Mouse (Mus musculus): ENCODE results near the gene Lrch1.

Lrch1 gene

DNA sequence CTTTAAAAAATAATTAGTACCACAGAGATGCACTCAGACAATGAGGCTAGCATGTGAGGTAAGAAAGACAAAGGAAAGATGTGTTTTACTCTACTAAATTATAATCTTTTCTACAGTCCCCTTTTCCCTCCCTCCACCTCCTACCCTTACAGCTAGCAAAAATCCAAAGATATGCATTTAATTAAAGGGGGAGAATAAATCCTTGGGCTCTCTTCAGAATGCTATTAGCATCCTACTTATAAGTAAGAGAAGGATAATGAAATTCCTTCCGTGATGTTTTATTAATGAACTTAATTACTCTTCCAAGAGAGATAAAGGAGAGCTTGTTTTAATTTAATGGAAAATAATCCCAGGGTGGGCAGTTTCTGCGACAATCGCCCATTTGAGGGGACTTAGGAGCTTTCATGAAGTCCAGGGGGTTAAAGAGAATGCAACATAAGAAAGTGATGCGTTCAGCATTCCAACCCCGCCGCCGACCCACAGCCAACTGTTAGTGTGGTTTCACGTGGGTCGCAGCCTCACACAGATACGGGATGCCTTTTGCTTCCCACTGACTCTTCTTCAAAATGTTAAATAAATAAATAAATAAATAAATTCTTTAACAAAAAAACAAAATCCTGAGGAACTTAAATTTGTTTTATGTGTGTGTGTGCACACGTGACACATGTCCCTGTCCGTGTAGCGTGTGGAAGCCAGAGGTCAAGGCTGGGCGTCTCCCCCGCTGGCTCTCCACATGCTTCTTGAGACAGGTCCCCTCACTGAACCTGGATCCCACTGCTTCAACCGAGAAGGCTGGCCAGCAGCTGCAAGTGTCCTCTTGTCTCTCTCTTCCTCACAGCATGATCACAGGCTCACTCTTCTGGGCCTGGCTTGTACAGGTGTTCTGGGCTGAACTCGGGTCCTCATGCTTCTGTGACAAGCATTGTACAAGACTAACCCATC lies 132.6 kb downstream of the Lrch1 start:
- DNase-seq (ENCODE audit: low spot score) = no peak

GRCm38 (mm10) chr14:74811617-74812016 lies 136.1 kb downstream of the Lrch1 start:
- DNase-seq (ENCODE audit: low spot score) = no peak

GRCm38 (mm10) chr14:74801961-74802360 lies 145.7 kb downstream of the Lrch1 start:
- no peak for DNase-seq (ENCODE audit: low spot score)

- no peak for DNase-seq (ENCODE audit: low spot score)
Measured at GRCm38 (mm10) chr14:74798063-74798890, 149.4 kb downstream of the Lrch1 start.

- no peak for DNase-seq (ENCODE audit: low spot score)
Measured at GRCm38 (mm10) chr14:74797386-74798062, 150.2 kb downstream of the Lrch1 start.

- DNase-seq (ENCODE audit: low spot score) = no peak
Measured at GRCm38 (mm10) chr14:74794931-74795330, 152.7 kb downstream of the Lrch1 start.

GRCm38 (mm10) chr14:74792793-74793192 lies 154.9 kb downstream of the Lrch1 start:
- DNase-seq (ENCODE audit: low spot score) = no peak

GRCm38 (mm10) chr14:74790535-74790934 lies 157.1 kb downstream of the Lrch1 start:
- DNase-seq (ENCODE audit: low spot score) = no peak

- no peak for DNase-seq (ENCODE audit: low spot score)
Measured at GRCm38 (mm10) chr14:74788766-74789165, 158.9 kb downstream of the Lrch1 start.

- no peak for DNase-seq (ENCODE audit: low spot score)
Measured at GRCm38 (mm10) chr14:74787717-74788116, 160.0 kb downstream of the Lrch1 start.

GRCm38 (mm10) chr14:74784243-74784934 lies 163.3 kb downstream of the Lrch1 start:
- no peak for DNase-seq (ENCODE audit: low spot score)

DNA sequence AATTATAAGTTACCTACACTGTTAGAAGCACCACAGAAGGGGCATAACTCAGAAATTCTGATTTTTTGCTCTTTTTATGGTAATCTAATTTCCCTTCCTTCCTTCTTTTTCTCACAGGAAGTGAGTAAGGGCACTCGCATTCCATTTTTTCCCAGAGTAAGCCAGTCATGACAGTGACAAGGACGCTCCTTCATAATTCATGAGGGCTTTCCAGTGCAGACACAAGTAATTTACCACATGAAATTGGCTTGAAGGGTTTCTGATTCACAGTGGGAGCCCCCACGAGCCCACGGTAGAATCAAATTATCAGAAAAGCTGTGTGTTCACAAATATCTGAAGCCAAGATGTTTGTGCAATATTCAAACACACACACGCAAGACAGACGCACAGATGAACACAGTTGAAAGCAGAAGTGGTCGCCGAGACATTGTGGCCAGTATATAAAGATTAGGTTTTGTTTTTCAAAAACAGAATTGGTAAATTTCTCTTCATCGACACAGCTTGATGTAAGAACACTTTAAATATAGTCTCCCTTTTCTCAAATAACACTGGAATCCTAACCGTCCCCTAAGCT lies 173.5 kb downstream of the Lrch1 start:
- DNase-seq (ENCODE audit: low spot score) = no peak

- DNase-seq (ENCODE audit: low spot score) = no peak
Measured at GRCm38 (mm10) chr14:74767892-74768291, 179.8 kb downstream of the Lrch1 start.

DNA sequence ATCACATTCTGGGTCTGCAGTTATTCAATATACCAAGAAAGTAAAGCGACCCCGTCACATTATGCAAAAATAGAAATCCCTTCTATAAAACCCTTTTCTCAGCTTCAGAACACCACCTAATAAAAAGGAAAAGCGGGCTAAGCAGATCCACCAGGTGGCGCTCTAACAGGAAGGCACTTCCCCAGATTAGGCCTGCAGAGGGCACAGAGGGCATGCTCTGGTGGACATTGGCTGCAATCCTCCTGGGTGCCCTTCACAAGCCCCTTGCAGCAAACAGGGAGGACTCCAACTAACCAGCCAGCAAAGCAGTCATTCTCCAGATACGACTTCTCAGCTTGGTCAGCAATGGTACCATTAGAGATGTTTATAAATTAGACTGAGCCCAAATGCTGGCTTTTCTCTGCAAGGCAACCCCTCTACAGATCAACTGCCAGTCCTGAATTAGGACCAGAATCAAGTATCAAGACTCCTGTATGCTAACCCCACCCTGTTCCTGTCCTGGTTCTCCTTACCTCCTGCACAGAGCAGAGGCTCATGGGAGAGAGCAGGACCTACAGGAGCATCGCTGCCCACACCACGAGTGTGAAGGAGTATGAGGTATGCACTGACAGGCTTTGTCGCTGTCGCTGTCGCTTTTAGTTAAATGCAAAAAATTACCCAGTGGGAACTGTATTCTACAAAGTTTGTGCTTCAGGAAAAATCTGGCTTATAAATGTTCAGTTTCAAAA lies 183.3 kb downstream of the Lrch1 start:
- DNase-seq (ENCODE audit: low spot score) = peak; percentile 77

GRCm38 (mm10) chr14:74736850-74737249 lies 210.8 kb downstream of the Lrch1 start:
- no peak for DNase-seq (ENCODE audit: low spot score)

DNA sequence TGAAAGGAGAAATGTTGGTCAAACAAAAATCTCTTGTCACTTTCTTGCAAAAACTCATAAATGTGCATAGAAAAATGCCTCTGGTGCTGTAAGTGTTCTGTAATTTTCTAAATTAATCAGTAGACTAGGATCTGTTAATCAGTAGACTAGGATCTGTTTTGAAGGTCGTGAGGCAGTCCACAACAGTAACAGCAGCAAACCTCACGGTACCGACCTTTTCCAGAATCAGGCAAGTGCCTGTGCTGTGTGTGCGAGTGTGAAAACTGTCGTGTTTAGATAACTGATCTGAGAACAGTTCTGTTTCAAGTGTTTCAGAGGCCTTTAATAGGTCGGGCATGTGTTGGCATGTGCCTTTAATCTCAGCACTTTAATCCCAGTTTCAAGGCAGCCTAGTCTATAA lies 212.2 kb downstream of the Lrch1 start:
- no peak for DNase-seq (ENCODE audit: low spot score)

DNA sequence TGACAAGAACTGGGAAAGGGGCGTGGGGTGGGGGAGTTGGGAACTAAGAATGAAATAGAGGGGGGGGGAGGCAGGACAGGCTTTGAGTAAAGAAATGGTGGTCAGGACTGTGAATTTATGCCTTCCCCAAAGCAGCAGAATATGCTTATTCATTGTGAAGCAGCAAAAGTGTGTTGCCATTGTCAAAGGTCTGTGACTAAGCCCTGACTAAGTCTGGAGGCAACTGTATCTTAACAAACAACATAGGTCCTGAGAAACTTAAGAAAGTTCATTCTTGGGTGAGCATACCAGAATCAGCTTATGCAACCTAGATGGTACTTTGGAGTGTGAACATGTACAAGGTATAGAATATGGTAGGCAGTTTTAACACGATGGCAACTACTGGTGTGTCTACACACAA lies 214.3 kb downstream of the Lrch1 start:
- DNase-seq (ENCODE audit: low spot score) = no peak

GRCm38 (mm10) chr14:74732079-74732783 lies 215.4 kb downstream of the Lrch1 start, which contains the start of gene Esd:
Esd (plus strand) TSS chr14:74732297.
- peak; percentile 90 for DNase-seq (ENCODE audit: low spot score)

DNA sequence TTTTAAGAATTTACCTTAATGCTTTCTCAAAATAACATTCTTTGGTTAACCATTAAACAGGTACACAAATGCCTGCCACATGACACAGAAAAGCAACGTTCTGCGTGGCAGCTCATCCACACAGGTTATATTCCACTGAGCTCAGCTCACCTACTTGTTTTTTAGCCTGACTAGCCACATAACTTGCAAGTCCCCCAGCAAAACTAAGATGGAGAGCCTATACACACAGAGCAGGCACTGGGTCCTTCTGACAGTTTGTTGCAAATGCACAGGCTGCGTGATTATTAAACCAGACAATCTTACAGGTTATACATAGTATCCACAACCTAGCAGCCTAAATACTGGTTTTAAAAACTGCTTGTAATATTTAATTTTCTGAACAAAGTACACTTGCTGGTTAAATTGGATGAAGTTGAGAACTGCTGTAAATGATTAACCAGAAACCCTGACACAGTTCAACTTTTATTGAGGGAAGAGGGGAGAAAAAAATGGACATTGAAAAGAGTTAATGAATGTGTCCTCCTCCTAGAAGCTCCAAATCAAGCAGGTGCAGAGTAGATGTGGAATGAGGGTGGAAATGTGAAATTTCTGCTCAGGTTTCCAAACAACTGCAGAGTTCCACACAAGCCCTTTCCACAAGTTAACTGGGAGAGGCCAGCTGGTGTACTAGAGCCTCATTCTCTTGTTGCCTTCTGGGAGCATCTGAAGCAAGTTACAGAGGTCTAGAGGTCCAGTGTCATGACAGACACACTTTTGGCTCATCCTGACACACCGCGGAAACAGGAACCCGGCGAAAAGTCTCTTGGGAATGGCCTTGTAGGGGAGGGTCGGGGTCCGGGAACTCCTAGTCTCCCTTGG lies 216.2 kb downstream of the Lrch1 start:
- no peak for DNase-seq (ENCODE audit: low spot score)

All from layer of hippocampus, adult 11-12 months (tissue).